Mouse (Mus musculus): ENCODE results near the gene Vmn1r234. TPM values are rescaled to one million over a fixed set of nuclear protein-coding genes. Genes with fewer than 3 reads are reported as not detected.
"Not testable (repeated sequence)": the region's sequence is repeated elsewhere in the genome, so short reads cannot be mapped to it uniquely, and the experiment has no call there.

The Vmn1r234 gene
- total RNA-seq (2021) = not detected
- long read RNA-seq, experiment 1 = 0 reads
- long read RNA-seq, experiment 2 = 0 reads

DNA sequence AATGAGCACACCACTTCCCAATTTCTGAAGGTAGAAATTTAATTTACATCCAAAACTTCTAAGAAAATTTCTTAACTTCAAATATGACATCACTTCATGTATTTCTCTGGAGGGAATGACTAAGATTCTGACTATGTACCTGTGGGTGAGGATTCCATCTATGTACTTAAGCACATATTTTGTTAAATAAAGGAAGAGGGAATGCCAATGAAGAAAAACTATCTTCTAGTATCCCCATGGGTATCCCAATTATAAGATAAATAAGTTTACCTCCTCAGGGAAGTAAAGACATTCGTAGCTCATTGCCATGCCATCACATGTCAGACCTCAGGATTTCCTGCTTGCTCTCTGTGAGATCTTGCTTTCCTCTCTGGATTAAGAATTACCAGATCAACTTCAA, at the start of gene Vmn1r234:
Gene Vmn1r234 (plus strand): TSS at position 301 of the 400 bp plus-strand sequence.
- DNase-seq = no peak

DNA sequence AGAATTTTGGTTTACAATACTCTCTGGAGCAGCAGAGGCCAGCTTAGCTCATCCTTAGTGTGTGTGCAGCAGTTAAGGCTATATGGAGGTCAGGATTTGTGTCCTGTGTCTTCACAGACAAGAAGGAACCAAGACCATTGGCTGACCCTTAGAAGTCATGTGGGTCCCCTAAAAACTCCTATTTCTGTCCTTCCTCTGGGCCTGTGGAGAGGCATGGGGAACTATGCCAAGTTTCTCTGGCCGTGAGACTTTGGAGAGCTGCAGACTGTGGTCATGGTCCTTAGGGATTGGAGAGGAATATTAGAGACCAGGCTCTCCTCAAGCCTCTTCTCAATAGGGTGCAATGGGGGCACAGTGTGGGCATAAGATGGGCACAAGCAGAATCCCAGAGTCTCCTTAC, 14.8 kb upstream of the Vmn1r234 start:
- not testable (repeated sequence) for DNase-seq

DNA sequence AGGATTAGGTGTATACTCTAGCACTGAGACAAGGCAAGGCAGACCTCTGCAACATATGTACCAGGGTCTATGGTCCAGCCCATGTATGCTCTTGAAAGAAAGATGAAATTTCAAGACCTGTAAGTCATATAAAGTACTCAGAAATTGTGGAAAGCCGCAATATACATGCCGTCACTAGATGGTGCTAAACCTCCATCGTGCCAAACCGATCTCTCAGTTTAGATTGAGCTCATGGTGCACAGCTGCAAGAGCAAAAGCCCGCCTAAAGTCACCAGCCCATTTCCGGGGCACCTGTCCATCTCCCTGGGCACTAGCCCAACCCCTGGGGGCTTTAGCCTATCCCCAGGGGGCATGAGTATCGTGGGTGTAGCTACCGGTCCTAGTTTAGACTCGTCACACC, 5.8 kb downstream of the Vmn1r234 start:
- DNase-seq = peak; percentile 35 to 37

DNA sequence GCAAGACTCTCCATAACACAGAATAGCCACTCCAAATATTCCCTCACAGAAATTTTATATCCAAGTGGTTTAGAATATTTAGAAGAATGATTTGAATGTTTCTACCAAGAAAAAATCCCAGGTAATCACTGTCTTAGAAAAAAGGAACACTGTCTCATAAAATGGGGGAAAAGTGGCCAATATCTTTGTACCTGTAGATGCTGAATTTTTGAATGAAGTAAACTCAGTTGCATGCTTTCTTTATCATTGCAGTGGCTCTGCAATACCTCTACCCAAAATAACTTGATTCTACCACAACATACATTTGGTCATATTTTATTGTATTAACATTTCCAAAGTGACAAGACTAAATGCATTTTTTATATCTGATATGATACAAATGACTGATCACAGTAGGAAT, 30.2 kb downstream of the Vmn1r234 start, which contains the start of gene Vmn1r235:
Gene Vmn1r235 (plus strand): TSS at position 301 of the 400 bp plus-strand sequence.
- no peak for DNase-seq

DNA sequence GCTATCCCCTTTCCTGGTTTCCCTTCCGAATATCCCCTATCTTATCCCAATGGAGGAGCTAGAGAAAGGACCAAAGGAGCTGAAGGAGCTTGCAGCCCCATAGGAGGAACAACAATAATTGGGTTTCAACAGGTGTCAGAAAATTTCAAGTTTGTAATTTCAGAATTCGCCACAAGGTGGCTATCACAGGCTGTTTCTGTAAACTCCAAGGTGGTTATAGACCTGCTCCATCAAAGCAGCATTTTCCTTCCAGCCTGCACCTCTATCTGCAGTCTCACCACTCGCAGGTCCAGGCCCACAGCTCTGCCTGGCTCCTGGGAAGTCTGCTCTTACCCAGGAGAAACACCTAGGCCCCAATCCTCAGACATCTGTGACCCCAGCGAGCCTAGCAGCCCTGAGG, 46.2 kb downstream of the Vmn1r234 start:
- peak in 1 of 2 experiments; percentile 28 for DNase-seq

DNA sequence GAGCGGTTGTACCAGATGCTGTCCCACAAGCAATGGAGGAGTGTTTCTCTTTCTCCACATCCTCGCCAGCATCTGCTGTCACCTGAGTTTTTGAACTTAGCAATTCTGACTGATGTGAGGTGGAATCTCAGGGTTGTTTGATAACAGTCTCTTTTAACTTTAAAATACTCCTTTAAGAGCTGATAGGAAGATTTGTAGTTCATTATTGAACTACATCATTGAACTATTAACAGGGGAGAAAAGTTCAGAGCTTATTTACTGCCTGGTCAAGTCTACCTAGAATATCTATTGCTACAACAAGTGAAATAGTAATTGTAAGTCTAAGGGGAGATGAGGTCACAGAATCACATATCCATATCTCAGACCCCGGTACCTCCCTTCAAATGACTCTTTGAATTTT, 56.8 kb downstream of the Vmn1r234 start, which contains the start of gene Vmn1r236:
Gene Vmn1r236 (plus strand): TSS at position 301 of the 400 bp plus-strand sequence.
- no peak for DNase-seq

DNA sequence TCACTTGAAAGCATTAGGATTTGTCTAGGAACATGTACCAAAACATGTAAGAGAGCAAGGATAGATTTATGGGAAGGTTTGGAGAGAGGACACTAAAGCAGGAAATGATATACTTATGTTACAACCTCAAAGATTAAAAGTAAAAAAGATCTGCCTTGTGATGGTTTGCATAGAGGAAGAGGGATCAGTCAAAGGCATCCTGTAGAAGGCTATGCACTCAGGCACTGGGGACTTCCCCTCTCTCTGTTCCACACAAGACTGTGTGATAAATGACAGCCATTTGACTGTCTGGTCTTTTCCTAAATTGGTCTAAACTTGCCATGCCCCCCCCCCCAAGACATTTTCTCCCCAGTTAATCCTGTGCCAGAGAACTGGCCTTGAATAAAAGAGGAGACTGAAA, 58.5 kb downstream of the Vmn1r234 start:
- no peak for DNase-seq

Small RNA genes lying within 50 kb of the gene (microRNA-seq; reads per million reads assigned to microRNA genes)
- not detected for gene Gm26384

Other genes with a start within 250 kb of the Vmn1r234 start
- gene Vmn1r233, start 229.6 kb upstream of the Vmn1r234 start, total RNA-seq (2021) = not detected
- gene Zfp160, start 217.2 kb upstream of the Vmn1r234 start, total RNA-seq (2021) = 10 to 100 TPM; 14.9 to 15.8 TPM
- gene Vmn1r235, start 30.3 kb downstream of the Vmn1r234 start, total RNA-seq (2021) = not detected
- not detected for gene Vmn1r236, start 56.9 kb downstream of the Vmn1r234 start, total RNA-seq (2021)
- gene Vmn1r237, start 85.8 kb downstream of the Vmn1r234 start, total RNA-seq (2021) = not detected
- gene Zfp677, start 157.7 kb downstream of the Vmn1r234 start, total RNA-seq (2021) = 1 to 10 TPM; 3.0 to 5.5 TPM
- 1 to 10 TPM; 2.4 to 2.5 TPM for gene Zfp54, start 197.1 kb downstream of the Vmn1r234 start, total RNA-seq (2021)
- 1 to 10 TPM; 7.3 TPM for gene Zfp51, start 224.3 kb downstream of the Vmn1r234 start, total RNA-seq (2021)